Mouse (Mus musculus) left cerebral cortex, adult 18-20 months (tissue): Measurements from ENCODE around the gene Slc16a9. TPM values are rescaled to one million over a fixed set of nuclear protein-coding genes. Genes with fewer than 3 reads are reported as not detected.

Experiments used
- DNase-seq, 2 experiments: peaks; one replicate each; pipeline ENCODE4 v3.0.0; 2021 to 2022; ENCODE audit warnings: low spot score in 2 of 2, mixed read lengths in 1 of 2
- total RNA-seq, 2 experiments: library from RNA; stranded (reverse); gene quantifications; 2 replicates each; pipeline ENCODE4 v1.2.3; 2021

Slc16a9 gene
- total RNA-seq, 2 experiments from 2014 or later: 1.4 to 2.2 TPM

DNA sequence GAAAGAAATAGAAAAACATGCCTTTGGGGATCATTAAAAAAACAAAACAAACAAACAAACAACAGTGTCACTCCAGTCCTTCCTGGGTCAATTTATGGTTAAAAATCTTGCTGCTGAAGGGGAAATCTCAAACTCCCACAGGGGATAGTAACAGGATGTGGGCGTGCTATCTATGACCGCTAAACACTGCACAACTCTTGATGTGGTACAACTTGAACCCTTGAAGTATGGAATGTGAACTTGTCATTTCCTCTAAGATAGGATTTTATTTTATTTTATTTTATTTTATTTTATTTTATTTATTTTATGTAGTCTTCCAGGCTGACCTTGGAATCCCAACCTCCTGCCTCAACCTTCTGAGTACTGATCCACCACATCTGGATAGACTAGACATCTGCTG, 54.2 kb downstream of the Slc16a9 start:
- no peak for DNase-seq

DNA sequence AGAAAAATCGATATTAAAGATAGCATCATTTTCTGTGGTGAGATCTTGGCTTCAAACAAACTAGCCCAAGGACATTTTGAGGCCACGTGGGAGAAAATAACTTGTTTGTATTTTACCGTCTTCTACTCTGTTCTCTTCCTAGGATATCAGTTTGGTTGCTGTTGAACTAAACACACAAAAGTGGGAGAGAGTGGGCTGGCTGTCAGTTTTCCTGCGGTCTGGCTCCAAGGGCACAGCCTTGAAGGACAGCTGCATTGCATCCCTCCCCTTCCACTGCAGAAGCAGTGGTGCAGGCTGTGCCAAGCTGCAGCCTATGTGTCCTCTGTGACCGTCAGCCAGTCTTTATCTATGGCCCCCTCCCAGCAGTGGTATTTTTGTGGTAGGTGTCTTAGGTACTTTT, 54.8 kb downstream of the Slc16a9 start:
- DNase-seq: no peak

DNA sequence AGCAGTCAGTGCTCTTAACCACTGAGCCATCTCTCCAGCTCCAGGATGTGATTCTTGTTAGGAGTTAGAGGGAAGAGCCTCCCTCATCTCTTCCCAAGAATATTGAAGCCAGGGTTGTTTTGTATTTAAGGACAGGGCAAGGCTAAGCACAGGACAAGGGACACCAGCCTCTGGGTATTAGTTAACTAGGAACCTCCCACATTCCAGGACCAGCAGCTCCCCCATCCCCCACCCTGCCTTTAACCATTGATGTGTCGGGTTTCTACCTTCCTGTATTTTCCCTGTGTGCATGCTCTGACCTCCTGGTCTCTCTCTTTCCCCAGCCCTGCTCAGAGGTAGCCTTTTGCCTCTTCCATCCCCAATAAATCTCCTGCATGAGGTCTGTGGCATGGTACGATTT, 56.3 kb downstream of the Slc16a9 start:
- DNase-seq: no peak

DNA sequence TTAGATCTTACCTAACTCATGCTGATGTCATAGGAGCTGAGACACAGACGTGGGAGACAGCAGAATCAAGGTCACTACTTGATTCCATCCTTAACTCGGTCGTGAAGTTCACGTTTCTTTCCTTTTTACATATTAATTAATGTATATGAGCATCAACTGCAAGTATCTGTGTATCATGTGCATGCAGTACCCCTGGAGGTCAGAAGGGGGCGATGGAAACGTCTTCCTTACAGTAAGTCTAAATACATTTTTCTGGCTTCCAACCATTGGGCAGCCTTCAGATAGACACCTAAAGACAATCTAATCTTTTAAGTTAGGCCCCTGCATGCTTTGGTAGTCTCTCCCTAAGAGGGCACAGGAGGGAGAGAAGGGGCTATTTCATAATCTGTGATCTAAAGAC, 58.3 kb downstream of the Slc16a9 start:
- DNase-seq: no peak

DNA sequence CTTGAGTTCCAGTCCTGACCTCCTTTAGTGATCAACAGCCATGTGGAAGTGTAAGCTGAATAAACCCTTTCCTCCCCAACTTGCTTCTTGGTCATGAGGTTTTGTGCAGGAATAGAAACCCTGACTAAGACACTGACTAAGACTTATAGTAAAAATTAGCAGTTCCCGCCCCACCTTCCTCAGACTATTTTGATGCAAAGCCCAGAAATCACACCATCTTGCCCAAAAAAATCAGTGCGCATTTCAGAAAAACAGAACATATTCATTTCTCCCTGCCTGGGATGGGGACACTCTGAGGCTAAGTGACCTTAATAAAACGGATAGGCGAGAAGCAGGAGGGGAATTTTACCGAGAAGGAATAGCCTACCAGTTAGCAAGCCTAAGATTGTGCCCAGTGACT, 60.8 kb downstream of the Slc16a9 start:
- no peak for DNase-seq

DNA sequence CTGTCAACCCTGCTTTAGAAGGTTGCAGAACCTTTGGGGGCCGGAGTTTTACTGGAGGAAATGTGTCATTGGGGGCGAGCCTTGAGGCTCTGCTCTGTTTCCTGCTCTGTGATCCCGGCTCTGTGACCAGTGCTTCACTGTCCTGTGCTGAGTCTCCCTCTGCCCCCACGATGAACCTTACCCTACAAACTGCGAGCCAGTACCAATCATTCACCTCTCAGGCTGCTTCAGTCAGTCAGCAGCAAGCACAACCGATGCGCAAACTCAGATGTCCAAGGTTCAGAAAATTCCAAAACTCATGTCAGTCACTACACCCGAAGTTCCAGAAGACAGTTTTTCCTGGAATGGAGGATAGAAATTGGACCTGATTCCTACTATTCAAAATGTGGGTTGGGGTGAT, 64.5 kb downstream of the Slc16a9 start:
- no peak for DNase-seq

DNA sequence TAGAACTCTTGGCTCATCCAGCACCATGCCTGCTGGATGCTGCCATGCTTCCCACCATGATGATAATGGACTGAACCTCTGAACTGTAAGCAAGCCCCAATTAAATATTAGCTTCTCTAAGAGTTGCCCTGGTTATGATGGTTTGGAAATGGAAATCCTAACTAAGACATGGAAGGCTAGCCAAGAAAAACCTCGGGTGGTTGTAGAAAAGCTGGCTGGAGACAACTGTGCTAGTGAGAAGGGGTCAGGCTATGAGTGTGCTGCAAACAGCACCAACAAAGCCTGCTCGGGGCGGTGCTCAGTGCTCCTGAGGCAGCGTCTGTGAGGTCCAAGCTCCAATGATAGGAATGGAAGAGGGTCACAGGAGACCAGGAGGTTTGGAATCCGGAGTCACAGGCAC, 65.7 kb downstream of the Slc16a9 start:
- DNase-seq: no peak

DNA sequence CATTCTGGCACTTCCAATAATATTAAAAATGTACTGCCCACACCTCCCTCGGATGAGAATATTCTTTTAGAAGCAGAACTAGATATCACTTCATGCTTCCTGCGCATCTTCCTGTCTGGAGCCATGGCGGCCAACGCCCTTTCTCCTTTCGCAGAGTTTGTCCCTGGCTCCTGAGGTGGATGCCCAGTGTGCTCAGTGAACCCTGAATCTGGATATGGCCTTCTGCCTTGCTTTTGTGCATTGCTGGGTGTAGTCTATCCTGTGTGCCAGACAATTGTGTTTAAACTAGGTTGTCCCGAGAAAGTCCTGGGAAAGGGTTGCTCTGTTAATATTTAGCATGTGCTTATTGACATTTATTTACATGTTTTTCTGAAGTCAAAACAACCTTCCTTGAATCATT, 71.0 kb downstream of the Slc16a9 start:
- DNase-seq: no peak

DNA sequence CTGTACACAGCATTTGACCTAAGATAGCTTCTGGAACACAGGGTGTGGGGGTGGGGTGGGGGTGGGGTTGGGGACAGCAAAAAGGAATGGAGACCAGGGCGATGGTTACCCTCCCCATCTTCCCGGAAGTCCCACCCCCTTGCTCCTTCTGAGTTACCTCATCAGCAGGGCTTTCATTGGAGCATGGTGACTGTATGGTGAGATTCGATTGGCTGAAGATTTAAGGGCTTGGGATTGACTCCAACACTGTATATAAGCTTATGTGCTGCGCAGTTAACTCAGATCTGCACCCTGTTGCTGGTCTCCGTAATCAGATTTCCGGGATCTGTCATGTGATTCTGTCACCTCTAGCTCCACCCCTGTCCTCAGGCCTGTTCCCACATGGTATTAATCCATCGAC, 72.0 kb downstream of the Slc16a9 start:
- no peak for DNase-seq

DNA sequence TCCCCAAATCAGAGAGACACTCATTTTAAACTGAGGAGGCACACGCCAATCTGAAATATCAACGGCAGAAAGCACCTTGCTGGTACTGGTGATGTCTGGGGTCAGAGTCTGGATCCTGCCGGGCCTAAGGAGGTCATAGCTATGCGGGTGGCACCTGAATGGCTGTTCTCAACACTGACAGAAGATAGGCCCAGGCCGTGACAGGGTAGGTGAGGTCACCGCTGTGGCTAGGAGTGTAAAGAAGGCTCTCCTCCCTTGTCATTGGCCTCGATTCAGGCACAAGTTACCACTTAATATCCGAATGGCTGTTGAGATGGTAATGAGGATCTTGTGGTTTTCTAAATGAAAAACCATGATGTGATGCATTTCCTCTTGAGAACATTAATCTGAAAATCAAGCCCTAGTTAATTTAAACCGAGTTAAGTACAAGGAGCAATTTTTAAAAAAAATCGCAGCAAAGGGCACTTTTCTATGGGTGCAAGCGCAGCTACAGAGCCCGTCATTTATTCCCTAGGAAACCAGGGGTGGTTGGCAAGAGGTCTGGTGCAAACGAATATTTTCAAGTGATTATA, 72.6 kb downstream of the Slc16a9 start:
- no peak for DNase-seq

DNA sequence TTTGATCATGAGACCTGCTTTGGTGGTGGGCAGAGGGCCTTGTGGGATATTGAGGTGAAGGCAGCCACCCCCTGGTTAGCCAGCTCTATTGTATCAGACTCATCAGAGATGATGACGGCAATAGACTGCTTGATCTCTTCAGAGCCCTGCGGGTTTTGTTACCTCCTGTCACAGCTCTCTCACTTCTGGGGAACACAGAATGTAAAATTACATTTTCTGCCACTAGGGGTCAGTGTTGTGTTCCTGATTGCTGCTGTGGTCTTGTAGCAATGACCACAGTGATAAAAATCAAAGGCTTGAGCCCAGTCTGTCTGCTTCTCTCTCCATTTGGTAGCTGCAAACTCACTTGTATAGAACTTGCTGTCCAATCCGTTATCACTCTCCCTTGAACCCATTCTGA, 73.7 kb downstream of the Slc16a9 start:
- peak; percentile 65 to 70 for DNase-seq

DNA sequence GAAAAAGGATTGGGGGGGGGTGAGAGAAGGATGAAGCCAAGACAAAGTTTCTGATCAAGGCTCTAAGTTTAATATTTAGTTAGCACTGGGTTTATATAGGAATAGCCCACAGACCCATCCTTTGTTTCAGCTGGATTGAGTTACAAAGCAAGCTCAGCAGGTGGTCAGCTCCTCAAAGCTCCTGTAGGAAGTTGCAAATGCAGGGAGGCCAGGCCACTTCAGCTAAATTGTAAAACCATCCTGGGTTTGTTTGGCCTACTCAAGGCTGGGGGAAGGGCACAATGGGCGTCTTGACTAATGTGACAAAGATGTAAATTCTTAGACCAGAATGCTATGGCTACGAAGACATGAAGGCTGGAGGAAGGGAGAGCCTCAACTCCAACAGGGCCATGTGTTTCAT, 80.6 kb downstream of the Slc16a9 start:
- no peak for DNase-seq

DNA sequence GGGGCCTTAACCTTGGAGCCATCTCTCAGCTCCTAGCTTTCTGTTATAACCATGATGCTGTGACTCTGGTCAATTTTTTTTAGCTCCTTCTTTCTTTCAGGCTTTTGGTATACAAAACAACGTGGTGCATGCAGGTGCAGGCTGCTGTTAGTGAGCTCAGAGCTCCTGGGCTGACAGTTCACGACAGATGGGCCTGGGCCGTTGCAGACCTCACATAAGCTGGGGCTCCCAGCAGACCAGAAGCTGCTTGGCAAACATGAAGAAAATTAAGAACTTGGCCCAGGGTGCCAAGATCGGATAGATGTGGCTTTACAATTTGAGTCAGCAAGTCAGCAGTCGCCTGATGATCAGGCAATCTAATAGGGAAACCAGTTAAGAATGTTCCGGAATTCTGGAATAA, 82.4 kb downstream of the Slc16a9 start:
- DNase-seq: no peak

DNA sequence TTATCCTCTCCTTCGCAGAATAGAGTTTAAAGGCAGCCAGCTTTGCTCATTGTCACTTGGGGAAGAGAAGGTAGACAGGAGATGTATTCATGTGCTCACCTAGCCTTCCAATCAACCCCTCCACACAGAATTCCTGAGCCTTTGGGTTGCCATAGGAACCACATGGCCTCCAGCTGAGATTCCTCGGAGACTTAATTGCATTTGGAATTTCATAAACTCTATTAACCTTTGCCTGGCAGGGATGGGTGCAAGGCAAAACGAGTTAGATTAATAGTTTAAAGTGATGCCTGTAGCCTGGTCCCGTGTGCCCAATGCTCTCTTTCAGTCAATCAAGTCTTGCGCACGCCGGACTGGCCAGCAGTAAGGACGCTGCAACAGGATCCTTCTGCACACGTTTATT, 83.2 kb downstream of the Slc16a9 start:
- DNase-seq: no peak

Other genes with a start within 250 kb of the Slc16a9 start
- 10 to 100 TPM; 53.7 to 65.9 TPM for gene Ccdc6, start 148.0 kb upstream of the Slc16a9 start, total RNA-seq
- not detected for gene Mrln, start 40.4 kb upstream of the Slc16a9 start, total RNA-seq
- gene Fam13c, start 195.4 kb downstream of the Slc16a9 start, total RNA-seq: 10 to 100 TPM; 68.1 to 71.9 TPM